Mouse (Mus musculus) spleen, adult 2 months (tissue): Measurements from ENCODE around the gene Slc35d1. TPM values are rescaled to one million over a fixed set of nuclear protein-coding genes. Genes with fewer than 3 reads are reported as not detected.

ENCODE experiments used
- DNase-seq, 2 experiments: peaks; one replicate each; pipeline versions ENCODE4 v3.0.0 to v3.0.0-alpha.2; 2012 to 2021; ENCODE audit warnings: low spot score in 2 of 2, low read depth in 1 of 2
- H3K27ac ChIP-seq: fragments of 200-500 bp; 2 replicates; pipeline ENCODE4 v1.5.1; 2012; ENCODE audit warnings: low read length, inconsistent platforms; ENCODE audit not compliant: insufficient read depth
- H3K27me3 ChIP-seq: fragments of 200-500 bp; 2 replicates; pipeline ENCODE4 v1.6.1; 2012; ENCODE audit warnings: mild to moderate bottlenecking, moderate library complexity, low read length, inconsistent platforms; ENCODE audit not compliant: control insufficient read depth, insufficient read depth
- H3K36me3 ChIP-seq: fragments of 200-500 bp; 2 replicates; pipeline ENCODE4 v1.6.1; 2012; ENCODE audit warnings: mild to moderate bottlenecking, low read length, inconsistent platforms; ENCODE audit not compliant: control insufficient read depth, insufficient read depth
- H3K4me1 ChIP-seq: fragments of 200-500 bp; 2 replicates; pipeline ENCODE4 v1.6.1; 2011; ENCODE audit warnings: inconsistent platforms; ENCODE audit not compliant: control insufficient read depth, insufficient read depth, insufficient read length
- H3K4me3 ChIP-seq: fragments of 200-500 bp; 2 replicates; pipeline ENCODE4 v1.5.1; 2011; ENCODE audit warnings: mild to moderate bottlenecking, inconsistent platforms; ENCODE audit not compliant: insufficient read depth, insufficient read length; ENCODE audit errors: extremely low read depth
- CTCF ChIP-seq: fragments of 200-500 bp; IDR thresholded peaks from 2 replicates; pipeline ENCODE4 v1.5.1; 2011; ENCODE audit warnings: mild to moderate bottlenecking, inconsistent platforms; ENCODE audit not compliant: insufficient read depth, insufficient read length, insufficient replicate concordance; ENCODE audit errors: extremely low read depth
- POLR2A ChIP-seq: fragments of 200-500 bp; IDR thresholded peaks from 2 replicates; pipeline ENCODE4 v1.6.1; 2011; ENCODE audit warnings: low read depth, low read length, inconsistent platforms
- WGBS: fragments of 180-500 bp; shearing (Covaris S2); methylation state at CpG from one replicate; pipeline ENCODE4 v1.1.7; 2018; 5-methylcytosine and 5-hydroxymethylcytosine counted together
- polyA plus RNA-seq: library from polyadenylated mRNA; depleted of rRNA; stranded (reverse); fragments of >200 nt; gene quantifications from 2 replicates; pipeline ENCODE4 v1.2.3, GENCODE M21; 2012

The Slc35d1 gene
- polyA plus RNA-seq, 1 experiment: 1.7 TPM

GRCm38 (mm10) chr4:103214498-103214924, 453 bp downstream of the Slc35d1 start:
- H3K27ac ChIP-seq: peak overlapping the region; percentile 87
- TF ChIP-seq CTCF: no peak
- peak; percentile 62 for TF ChIP-seq POLR2A

DNA sequence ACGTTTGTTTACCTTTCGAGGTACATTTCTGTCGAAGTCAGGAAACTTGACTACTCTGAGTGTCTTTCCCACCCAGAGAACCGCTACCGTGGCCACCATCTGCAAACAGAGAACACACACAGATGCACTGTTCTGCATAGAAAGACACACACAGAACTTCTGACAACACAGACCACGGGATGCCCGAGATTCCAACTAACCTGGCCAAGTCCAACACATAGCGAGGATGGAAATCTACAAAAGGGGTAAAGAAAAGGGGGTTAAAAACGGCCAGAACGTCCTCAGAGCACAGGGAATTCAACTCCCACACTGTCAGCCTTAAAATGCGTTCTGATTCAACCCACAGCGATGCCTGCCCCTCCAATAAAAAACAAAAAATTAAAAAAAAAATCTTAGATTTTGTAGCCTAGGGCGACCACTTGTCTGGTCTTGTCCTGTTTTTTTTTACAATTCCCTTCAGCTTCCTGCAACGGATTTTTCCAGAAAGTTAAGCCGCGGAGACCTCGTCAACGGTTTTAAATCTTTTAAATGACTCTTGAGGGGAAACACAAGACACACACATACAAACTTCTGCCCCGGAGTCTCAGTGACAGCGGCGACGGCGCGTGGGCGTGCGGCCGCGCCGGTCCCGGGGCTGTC, 986 bp downstream of the Slc35d1 start:
- Histone ChIP-seq H3K4me3 (peak overlapping the region; percentile 100), H3K36me3 (0 out of 2 replicates have a peak, but pooled peaks cover 1% of the 10 kb centered on the region), H3K27ac (peak overlapping the region; percentile 87), H3K4me1 (peaks cover 3% of the 10 kb centered on the region), H3K27me3 (no peaks in the 10 kb centered on the region)
- no peak for DNase-seq
- 11% methylated on average over 30 of the region's 30 CpGs for WGBS
- no peak for TF ChIP-seq CTCF
- no peak for TF ChIP-seq POLR2A

More at GRCm38 (mm10) chr4:103214498-103214924, 453 bp downstream of the Slc35d1 start:
- Histone ChIP-seq H3K4me1 (peaks cover 3% of the 10 kb centered on the region), H3K4me3 (peak overlapping the region; percentile 100), H3K27me3 (no peaks in the 10 kb centered on the region), H3K36me3 (0 out of 2 replicates have a peak, but pooled peaks cover 1% of the 10 kb centered on the region)
- peak; percentile 28 to 66 for DNase-seq
- under 1% methylated on average over 46 of the region's 48 CpGs for WGBS

DNA sequence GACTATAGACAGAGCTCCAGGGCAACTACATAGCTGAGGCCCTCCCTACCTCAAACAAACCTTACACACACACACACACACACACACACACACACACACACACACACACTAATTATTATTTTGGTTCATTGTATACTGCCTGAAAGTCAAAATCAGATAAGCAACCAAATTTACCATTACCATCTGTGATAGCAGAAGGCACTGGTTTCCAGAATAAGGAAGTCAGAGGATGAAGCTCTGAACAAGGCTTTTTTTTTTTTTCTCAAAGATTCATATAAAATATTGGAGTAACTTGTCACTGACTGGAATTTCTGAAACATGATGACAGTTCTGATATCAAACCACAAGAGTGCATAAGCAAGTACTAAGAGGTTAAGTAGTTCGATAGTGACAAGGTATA, 6.4 kb downstream of the Slc35d1 start:
- peaks cover 5% of the 10 kb centered on the region for H3K36me3 ChIP-seq
- H3K4me1 ChIP-seq: no peaks in the 10 kb centered on the region
- 73% methylated on average over 1 of the region's 1 CpGs for WGBS
- H3K27ac ChIP-seq: no peak overlapping the region
- TF ChIP-seq POLR2A (no peak), CTCF (no peak)
- no peak overlapping the region for H3K4me3 ChIP-seq
- no peak for DNase-seq
- no peaks in the 10 kb centered on the region for H3K27me3 ChIP-seq

GRCm38 (mm10) chr4:103203646-103204045, 11.3 kb downstream of the Slc35d1 start:
- DNase-seq: no peak
- Histone ChIP-seq H3K27me3 (no peaks in the 10 kb centered on the region), H3K4me1 (no peaks in the 10 kb centered on the region), H3K27ac (no peak overlapping the region), H3K4me3 (no peak overlapping the region), H3K36me3 (peaks cover 4% of the 10 kb centered on the region)
- no peak for TF ChIP-seq POLR2A
- TF ChIP-seq CTCF: no peak
- WGBS: 94% methylated on average over 2 of the region's 2 CpGs

DNA sequence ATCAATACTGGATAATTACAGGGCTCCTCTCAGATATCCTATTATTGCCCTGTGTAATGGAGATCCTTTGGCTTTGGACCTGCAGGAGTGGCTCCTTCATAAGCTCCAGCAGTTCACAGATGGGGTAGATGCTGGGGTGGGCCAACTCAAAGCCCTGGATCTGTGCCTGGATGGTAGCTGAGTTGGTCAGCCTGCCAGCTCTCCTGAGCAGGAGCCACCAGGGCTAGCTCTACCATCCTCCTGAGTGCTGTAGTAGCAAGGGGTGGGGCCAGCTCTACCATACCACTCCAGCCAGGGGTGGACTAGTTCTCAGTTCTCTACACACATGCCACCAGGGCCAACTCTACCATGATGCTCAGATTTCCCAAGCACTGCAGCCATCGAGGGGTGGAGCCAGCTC, 14.9 kb downstream of the Slc35d1 start:
- WGBS: 93% methylated on average over 1 of the region's 1 CpGs
- no peak for TF ChIP-seq CTCF
- TF ChIP-seq POLR2A: no peak
- no peak overlapping the region for H3K4me3 ChIP-seq
- no peak overlapping the region for H3K27ac ChIP-seq
- H3K27me3 ChIP-seq: no peaks in the 10 kb centered on the region
- no peak for DNase-seq
- H3K4me1 ChIP-seq: no peaks in the 10 kb centered on the region
- peaks cover 3% of the 10 kb centered on the region for H3K36me3 ChIP-seq

DNA sequence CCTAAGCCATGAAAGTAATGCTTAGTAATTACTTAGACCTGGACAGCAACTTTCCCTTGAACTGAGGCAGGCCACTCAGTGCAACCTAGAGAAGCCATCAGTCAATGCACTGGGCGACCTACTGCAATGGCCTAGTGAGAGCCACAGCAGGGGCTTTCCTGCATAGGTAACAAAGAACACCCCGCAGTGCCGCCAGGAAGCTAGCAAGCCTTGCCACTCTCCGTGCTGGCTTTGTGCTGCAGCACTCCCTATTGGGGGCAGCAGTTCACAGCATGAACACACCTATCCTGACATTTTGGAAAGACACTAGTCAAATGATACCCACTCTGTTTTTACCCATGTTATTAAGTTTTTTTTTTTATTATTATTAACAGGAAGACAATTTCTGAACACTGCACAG, 15.9 kb downstream of the Slc35d1 start:
- Histone ChIP-seq H3K4me3 (no peak overlapping the region), H3K36me3 (no peaks in the 10 kb centered on the region; the same call in 1 of the 2 replicates), H3K27me3 (no peaks in the 10 kb centered on the region), H3K4me1 (no peaks in the 10 kb centered on the region), H3K27ac (no peak overlapping the region)
- WGBS: 79% methylated on average over 4 of the region's 4 CpGs
- TF ChIP-seq CTCF (no peak), POLR2A (no peak)
- DNase-seq: no peak

DNA sequence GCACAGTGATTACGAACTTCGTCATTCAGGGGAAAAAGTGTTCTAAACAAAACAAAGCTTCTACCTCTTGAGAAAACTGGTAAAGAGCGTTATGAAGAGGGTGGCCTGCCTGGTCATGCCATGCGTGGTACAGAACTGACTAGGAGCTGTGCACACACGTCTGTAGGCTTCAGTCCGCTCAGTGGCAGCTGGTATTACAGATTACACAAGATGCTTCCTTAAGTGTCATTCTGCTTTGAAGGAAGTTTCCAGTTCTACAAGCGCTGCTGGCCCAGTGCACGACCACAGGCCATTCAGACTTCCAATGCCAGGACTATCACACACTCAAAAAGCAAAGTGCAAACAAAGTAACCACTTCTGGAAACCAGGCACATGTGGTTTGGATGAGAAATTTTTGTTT, 17.6 kb downstream of the Slc35d1 start:
- WGBS: 90% methylated on average over 8 of the region's 8 CpGs
- Histone ChIP-seq H3K27me3 (no peaks in the 10 kb centered on the region), H3K36me3 (no peaks in the 10 kb centered on the region; the same call in 1 of the 2 replicates), H3K4me3 (no peak overlapping the region), H3K27ac (no peak overlapping the region), H3K4me1 (no peaks in the 10 kb centered on the region)
- TF ChIP-seq POLR2A (no peak), CTCF (no peak)
- no peak for DNase-seq
